Mouse (Mus musculus) left cerebral cortex, postnatal 10 days (tissue): ENCODE results near the gene Ncln. TPM values are rescaled to one million over a fixed set of nuclear protein-coding genes. Genes with fewer than 3 reads are reported as not detected.
A peak's percentile ranks its signal among the peaks of the same experiment; 100 is the strongest.

ENCODE experiments used
- DNase-seq, 2 experiments: peaks; one replicate each; pipeline ENCODE4 v3.0.0; 2021 to 2022; ENCODE audit warnings: low spot score in 2 of 2, mixed read lengths in 1 of 2; ENCODE audit errors: extremely low spot score in 1 of 2
- intact Hi-C: fragments of 180-260 bp; cut with DNase I; formaldehyde crosslinking; loops from one replicate; pipeline ENCODE4 v1.15.1; 2025
- total RNA-seq, 2 experiments: library from RNA; stranded (reverse); gene quantifications; 2 replicates each; pipeline ENCODE4 v1.2.3; 2021

Ncln gene
- 100 to 1,000 TPM in 1 of 2 experiments, 10 to 100 TPM in 1; 94.8 to 102 TPM for total RNA-seq

DNA sequence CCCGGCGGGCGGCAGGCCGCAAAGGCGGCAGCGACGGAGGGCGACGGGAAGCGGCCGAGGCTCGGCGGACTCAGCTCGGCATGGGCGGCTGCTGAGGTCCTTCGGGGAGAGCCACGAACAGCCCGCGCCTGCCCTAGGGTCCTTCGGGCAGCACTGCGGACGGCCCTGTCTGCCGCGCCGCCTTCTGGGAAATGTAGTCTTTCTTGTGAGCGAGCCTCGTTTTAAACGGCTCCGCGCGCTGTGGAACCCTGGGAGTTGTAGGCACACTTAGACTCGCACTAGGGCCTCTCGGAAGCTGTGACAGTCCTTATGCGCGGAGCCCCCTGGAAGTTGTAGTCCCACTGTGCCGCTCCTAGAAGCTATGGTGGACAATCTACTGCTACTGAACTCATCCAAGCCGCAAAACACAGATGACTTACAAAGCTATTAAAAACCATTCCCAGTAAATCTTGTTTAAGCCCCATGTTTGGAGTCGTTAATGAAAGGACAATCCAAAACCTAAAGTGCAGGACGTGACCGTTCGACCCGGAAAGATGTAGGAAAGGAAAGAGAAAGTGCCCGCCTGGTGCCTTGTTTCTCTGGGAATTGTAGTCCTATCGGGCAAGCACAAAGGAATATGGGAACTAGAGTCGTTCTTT is at the start of gene Ncln:
Gene Ncln, minus strand, starts transcription at position 129 of the 638 bp plus-strand sequence.
- intact Hi-C loops: no loop called here
- peak; percentile 99 for DNase-seq

DNA sequence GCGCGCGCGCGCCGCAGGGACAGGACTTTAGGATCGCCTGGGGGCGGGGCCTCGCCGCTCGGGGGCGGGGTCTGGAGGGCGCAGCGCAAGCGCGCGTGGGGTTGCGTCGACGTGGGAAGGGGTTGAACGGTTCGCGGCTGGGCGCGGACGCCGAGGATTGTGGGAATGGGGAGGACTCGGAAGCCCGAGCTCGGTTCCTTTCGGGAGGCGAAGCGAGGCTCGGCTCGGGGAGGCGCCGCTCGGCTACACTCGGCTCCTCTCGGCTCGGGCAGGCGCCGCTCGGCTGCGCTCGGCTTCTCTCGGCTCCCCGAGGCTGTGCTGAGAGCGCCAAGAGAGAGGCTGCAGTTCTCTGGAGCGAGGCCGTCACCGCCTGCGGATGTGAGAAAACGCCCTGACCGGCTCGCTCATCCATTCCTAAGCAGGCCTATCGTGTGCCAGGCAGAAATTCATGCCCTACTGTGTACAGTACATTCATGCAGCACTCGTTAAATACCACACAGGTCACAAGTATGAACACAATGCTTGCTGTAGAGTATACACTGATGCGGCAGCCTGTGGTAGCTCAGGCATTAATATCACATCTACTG is 49.1 kb upstream of the Ncln start, which contains the start of gene Gna11:
Gene Gna11, minus strand, starts transcription at position 30 of the 587 bp plus-strand sequence.
- intact Hi-C loops: no loop called here
- DNase-seq: peak; percentile 98 to 100

DNA sequence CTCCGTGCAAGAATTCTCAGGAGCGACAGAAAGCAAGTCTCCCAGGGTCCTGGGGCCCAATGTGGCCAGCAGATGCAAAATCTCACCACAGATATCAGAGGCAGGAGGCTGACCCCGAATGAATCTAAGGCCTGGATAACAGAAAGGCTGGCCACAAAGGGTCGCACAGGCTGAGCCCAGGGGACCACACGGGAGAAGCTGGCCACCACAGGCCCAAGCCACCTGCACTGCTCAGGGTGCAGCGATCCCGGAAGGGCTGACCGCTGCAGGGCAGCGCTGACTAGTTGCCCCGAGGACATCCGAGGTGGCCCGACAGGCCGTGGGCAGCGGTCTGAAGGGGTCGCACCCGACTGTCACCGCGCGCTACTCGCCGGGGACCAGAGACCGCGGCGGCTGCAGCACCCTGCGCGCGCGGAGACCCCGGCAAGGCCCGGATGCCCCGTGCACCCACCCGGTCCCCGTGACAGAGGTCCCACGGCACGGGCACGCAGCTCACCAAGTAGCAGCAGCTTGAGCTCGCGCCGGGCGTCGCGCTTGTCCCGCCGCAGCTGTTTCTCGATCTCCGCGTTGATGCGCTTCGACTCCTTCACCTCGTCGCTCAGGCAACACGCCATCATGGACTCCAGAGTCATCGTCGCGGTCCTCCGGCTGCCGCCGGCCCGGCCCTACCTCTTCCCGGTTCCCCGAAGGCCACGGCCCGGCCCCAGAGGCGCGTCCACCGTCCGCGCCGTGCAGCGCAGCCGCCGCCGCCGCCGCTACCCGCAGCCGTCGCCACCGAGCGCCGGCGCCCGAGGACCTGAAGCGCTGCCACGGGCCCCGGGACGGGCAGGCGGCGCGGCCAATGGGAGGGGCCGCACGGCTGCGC is 48.3 kb upstream of the Ncln start:
- intact Hi-C loops: no loop called here
- no peak for DNase-seq

DNA sequence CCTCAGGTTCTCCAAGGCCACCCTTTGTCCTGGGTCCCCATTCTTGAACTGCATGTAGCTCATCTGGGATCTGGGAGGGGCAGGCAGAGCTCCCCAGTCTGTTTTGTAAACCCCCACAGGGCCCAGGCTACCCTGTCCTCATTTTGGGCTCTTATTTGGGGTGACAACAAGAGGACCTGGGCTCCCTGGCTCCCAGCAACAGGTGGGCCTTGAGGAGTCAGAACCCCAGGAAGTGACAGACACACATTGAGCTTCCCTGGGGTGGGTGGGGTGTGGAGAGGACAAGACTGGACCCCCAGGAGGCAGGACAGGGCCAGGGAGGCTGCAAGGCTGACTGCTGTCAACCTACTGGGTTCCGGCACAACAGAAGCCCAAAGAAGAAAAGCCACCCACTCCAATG is 47.4 kb upstream of the Ncln start:
- intact Hi-C loops: no loop called here
- DNase-seq: no peak

DNA sequence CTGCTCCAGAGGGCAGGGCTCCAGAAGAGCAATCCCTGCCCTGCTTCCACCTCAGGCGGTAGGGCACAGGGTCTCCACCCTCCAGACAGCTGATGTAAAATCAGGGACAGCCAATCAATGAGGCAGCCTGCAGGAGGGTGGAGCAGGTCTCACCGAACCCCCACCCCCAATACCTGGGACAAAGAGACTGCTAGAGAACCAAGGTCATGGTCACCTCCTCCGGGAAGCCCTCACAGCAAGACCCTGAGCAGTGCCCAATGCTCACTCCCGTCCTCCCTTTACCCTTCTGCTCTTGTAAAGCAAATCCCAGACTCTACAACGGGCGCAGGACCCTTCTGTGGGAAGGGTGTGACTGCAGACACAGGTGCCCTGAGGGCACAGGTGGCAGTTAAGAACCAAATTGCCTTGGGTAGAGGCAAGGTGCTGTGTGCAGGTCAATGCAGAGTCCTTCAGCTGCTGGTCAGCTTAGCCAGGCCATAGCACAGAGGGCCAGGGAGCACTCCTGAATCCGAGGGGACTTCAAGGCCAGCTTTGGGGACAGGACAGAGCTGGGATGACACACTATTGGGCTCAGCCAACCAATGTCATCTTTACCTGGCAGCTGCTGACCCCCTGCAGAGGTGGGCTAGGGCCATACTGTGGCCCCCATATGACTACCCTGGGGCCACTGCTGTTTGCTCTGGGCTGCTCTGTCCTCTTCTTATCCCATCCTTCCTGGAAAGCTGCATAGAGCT is 46.7 kb upstream of the Ncln start:
- intact Hi-C loops: no loop called here
- no peak for DNase-seq

DNA sequence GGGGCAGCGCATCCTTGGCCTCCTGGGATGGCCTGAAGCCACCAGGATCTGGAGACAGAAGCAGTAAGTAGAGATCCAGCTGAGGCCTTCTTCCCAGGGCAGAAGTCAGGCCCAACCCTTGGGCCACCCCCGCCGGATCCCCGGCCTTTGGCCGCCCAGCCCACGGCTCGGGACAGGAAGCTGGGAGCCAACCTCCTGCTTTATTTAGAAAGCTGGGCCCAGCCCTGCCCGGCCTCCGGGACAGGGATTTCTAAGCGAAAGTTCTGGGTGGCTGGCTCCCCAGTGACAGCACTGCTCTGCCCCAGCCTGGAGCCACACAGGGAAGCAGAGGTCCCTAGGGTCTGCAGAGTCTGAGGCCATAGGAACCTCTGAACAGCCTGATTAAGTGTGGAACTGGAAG is 45.6 kb upstream of the Ncln start:
- peak in 1 of 2 experiments; percentile 81 for DNase-seq
- intact Hi-C loops: no loop called here

DNA sequence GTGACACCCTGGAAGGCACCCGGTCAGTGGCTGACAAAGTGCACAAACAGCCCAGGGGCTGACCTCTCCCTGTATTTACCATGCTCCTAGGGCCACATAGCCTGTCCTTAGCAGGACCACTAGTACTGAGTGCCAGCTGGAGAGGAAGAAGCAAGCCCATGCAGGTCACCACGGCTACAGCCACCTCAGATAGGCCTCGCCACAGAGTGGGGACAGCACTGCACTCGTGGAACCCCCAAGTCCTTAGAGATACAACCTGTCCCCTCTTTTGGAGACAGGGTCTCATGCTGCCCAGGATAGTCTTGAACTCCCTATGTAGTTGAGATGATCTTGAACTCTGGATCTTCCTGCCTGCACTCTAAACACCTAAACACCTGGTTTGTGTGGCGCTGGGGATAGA is 45.2 kb upstream of the Ncln start:
- DNase-seq: no peak
- intact Hi-C loops: no loop called here

DNA sequence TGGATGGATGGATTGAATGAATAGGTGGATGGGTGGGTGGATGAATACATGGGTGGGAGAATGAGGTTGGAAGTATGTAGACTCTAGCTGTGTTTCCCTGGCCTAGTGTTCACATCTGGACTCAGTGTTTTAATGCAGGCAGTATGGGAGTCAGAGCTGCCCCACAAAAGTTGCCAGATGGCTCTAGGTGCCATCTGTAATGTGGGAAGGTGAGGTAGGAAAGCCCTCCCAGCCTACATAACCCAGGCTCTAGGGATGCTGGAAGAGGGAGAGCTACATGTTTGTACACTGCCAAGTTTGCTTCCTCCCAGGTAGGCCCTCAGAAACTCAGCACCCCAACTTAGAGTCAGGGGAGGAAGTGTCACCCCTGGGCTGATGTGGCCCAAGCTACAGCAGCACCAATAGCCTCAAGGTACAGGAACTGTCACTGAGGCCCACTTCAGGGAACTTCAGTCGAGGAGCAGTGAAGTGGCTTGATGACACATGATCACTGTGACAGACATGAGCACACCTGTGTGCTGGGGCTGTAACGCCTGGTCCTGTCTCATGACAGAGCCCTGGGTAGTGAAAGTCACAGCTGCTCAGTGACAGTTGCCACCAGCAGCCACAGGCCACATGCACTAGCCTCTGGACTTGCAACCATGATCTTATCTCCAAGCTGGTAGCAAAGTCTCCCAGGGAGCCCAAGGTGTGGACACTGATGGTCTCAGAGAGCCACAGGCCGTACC is 42.3 kb upstream of the Ncln start:
- no peak for DNase-seq
- intact Hi-C loops: loop anchor here (5.0 kb wide), 1 partner anchor 36 kb away; the partner anchor contains the start of gene S1pr4

DNA sequence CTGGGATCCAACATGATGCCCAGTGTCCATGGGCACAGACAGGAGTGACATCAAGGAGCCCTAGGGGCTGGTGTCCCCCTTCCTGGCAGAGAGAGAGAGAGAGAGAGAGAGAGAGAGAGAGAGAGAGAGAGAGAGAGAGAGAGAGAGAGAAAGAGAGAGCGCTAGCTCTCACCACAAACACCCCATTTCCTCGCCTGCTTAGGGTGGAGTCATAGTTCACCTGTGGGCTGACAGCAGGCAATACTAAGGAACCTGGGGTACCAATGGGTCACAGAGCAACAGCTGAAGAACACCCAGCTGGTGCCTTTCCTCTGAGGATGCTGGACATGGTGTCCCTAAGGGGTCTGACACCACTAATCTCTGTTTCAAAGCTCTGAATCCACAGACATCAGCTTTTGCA is 41.2 kb upstream of the Ncln start:
- DNase-seq: no peak
- intact Hi-C loops: loop anchor here (5.0 kb wide), 1 partner anchor 35 kb away; the partner anchor contains the start of gene S1pr4

DNA sequence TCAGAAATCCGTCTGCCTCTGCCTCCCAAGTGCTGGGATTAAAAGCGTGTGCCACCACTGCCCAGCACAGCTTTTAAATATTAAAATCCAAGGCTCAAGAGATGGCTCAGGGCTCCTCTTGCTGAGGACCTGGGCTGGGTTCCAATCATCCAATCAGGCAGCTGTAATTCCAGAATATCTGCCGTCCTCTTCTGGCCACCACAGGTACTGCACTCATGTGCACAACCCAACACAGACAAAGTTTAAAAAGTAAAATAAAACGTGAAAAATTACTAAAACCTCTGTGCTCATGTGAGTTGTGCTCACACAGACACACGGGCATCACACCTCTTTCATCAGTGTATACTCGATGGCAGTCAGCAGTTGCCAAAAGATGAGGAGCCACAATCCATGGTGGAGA is 40.5 kb upstream of the Ncln start:
- no peak for DNase-seq
- intact Hi-C loops: loop anchor here (5.0 kb wide), 1 partner anchor 34 kb away; the partner anchor contains the start of gene S1pr4

DNA sequence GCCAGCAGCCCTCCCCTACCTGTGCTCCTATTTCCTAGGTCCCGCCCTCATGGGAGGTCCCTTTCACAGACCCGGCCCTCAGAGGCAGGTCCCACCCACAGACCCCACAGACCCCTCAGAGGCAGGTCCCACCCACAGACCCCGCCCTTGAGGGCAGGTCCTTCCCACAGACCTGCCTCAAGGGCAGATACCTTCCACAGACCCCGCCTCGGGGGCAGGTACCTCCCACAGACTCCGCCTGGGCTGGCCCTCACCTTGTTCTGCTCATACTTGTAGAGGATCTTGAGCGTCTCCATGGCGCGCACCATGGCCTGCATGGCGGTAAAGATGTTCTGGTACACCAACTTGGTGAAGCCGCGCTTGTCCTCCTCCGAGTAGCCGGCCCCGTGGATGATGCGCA is 38.6 kb upstream of the Ncln start:
- intact Hi-C loops: loop anchor here (5.0 kb wide), 1 partner anchor 33 kb away; the partner anchor contains the start of gene S1pr4
- no peak for DNase-seq

DNA sequence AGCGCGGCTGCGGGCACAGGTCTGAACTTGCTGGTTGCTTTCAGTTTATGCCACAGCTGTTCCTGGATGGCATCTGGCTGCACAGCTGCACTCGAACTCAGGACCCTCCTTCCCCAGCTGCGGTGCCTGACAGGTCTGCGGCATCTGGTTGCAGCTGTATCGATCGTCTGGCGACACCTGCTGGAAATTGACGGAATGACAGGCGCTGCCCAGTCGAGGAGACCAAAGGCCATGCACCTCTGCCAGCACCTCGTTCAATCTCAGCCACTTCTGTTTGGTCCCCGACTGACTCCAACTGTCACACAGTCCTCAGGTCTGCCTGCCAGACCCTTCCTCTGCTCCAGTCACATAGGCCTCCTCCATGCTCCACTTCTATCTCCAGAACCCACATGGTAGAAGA is 30.6 kb upstream of the Ncln start:
- intact Hi-C loops: no loop called here
- DNase-seq: peak in 1 of 2 experiments; percentile 76

DNA sequence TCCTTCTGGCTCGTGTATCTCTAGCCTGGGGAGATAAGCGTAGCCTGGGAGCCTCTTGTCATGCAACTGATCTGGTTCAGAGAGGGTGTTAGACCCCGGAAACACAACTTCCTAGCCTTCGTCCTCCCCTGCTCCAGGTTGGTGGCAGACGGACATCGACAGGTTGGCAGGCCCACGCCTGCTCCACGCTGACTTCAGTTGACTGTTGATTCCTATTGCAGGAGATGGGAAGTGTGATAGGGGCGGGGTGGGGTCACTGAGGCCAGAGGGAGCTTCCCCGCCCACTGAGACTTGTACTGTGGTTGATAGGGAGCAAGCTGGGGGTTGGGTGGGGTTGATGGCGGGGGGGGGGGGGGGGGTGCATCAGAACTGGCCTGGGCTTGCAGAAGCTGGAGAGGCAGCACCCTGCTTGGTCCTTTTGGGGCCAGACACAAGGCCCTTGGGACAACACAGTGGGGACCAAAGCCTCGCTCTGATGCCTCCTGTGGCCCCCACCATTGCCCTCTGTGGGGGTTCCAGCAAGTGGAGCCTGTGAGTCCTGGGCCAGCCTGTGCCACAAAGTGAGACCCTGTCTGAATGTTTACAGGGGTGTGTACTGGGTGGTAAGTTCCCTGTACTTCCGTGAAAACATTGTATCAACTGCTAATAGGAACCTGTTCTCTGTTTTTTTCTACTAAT is 29.0 kb upstream of the Ncln start:
- no peak for DNase-seq
- intact Hi-C loops: no loop called here

DNA sequence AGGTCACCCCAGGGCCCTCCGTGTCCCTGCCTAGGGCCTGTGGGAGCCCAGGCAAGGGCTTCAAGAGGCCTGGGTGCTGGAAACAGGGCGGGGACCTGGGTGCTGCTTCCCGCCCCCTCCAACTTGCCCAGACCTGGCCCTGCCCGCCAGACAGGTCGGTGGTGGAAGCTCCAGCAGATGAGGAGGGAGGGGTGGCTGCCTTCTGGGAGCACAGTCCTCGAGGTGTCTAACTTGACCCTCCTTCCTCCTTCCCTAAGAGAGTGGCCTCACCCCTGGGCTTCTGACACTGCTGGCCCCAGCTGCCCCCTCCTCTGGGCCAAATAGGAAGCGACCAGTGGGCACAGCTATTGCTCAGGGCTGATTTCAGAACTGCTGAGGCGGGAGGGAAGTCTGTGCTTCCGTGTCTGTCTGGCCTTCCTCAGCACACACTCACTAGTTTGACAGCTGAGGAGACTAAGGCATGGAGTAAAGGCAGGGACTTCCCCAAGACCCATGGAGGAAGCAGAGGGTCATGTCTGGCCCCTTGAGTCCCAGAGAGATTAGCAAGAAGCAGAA is 27.9 kb upstream of the Ncln start, which contains the start of gene Gna15:
Gene Gna15, minus strand, starts transcription at position 175 of the 555 bp plus-strand sequence.
- no peak for DNase-seq

DNA sequence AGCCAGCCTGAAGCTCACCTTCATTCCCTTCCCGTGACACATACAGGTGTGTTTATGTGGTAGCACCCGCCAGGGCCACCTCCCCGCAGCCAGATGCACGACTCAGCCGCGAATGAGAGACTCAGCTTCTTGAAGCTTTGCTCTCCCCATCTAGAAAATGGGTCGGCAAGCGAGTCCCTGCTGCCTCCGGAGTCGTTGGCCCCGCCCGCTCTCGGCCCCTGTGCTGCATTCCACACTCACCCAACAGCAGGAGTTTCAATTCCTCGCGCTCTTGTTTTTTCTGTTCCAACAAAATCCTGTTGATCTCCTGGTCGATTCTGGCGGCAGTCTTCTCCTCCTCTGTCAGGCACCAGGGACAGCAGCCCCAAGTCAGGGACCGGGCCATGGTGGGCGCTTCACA is 27.4 kb upstream of the Ncln start:
- intact Hi-C loops: no loop called here
- DNase-seq: no peak

More for the DNA sequence above, 27.9 kb upstream of the Ncln start, which contains the start of gene Gna15:
- intact Hi-C loops: no loop called here

DNA sequence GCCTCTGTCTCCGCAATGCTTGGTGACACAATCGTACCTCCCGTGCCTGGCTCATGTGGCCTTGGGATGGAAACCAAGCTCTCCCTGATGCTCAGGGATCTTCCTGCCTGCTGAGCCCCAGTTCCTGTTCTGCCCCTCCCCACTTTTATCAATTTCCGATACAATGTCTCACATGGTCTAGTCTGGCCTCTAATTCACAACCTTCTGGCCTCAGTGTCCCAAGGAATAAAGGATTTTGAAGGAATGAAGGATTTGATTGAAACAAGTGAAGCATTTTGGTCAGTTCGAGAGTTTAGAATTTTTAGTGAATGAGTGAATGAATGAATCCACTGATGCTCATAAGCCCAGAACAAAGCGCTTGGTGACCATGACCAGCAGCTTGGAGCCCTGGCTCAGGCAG is 26.9 kb upstream of the Ncln start:
- DNase-seq: no peak
- intact Hi-C loops: no loop called here

DNA sequence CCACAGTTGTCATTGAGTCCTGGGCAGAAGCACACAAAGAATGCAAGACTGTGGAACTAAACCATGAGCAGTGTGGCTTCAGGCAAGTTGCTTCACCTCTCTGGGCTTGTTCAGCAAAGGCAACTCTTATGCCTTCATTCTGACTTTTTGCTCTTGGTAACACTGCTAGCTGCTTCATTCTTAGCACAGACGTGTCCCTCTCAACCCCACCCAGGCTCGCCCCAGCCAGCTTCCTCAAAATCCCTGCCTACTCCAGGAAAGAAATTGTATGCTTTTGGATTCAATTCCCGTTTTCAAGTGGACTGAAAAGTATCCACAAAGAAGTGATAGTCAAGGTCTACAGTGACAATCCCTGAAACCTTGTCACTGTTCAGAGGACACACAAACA is 23.8 kb upstream of the Ncln start:
- intact Hi-C loops: no loop called here
- DNase-seq: no peak
